Mouse (Mus musculus): ENCODE results near the gene Arl14ep.

DNA sequence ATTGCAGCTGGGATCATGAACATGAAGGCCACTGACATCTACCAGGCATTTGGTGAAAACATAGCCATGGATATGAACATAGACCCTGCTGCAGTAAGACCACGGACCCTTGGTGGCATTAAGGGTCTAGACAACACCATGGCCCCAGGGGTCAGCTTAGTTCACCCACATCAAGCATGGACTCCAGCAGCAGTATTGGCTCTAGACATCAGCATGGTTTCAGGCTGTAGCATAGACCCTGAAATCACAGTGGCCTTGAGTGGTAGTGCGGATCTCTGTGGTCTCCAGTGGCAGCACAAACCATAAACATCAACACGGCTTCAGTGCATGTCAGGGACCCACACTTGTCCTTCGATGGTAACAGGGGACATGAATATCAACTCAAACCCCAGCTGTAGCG is 48.5 kb upstream of the Arl14ep start:
- TF ChIP-seq POLR2A (IDR thresholded peaks at IDR 0.05; ENCODE audit: insufficient read depth, low read depth, low read length) (no peak), CTCF (IDR thresholded peaks at IDR 0.05; ENCODE audit: insufficient read depth, low read depth, low read length) (no peak)
